Mouse (Mus musculus): ENCODE data around the gene Scrn3.

The Scrn3 gene

GRCm38 (mm10) chr2:73312152-73313116 lies at the start of gene Scrn3, which contains the start of gene Cir1:
TSS of gene Scrn3 (plus strand) at chr2:73312601.
TSS of gene Cir1 (minus strand) at chr2:73312701.
- DNase-seq = peak; percentile 94

GRCm38 (mm10) chr2:73263172-73263765 lies 49.1 kb upstream of the Scrn3 start:
- no peak for DNase-seq

- DNase-seq = peak in 1 of 2 experiments; percentile 16
Observed at GRCm38 (mm10) chr2:73263794-73264610, 48.4 kb upstream of the Scrn3 start.

- DNase-seq = no peak
Observed at GRCm38 (mm10) chr2:73264611-73265195, 47.7 kb upstream of the Scrn3 start.

- DNase-seq = peak; percentile 21 to 34
Observed at GRCm38 (mm10) chr2:73266011-73266410, 46.4 kb upstream of the Scrn3 start.

- no peak for DNase-seq
Observed at GRCm38 (mm10) chr2:73266623-73267022, 45.8 kb upstream of the Scrn3 start.

- no peak for DNase-seq
Observed at GRCm38 (mm10) chr2:73267231-73267630, 45.2 kb upstream of the Scrn3 start.

GRCm38 (mm10) chr2:73267818-73268217 lies 44.6 kb upstream of the Scrn3 start:
- no peak for DNase-seq

- DNase-seq = peak; percentile 24 to 35
Observed at GRCm38 (mm10) chr2:73268281-73268680, 44.1 kb upstream of the Scrn3 start.

GRCm38 (mm10) chr2:73268836-73269395 lies 43.5 kb upstream of the Scrn3 start:
- no peak for DNase-seq

GRCm38 (mm10) chr2:73269666-73270065 lies 42.7 kb upstream of the Scrn3 start:
- no peak for DNase-seq

- no peak for DNase-seq
Observed at GRCm38 (mm10) chr2:73270071-73270592, 42.3 kb upstream of the Scrn3 start.

GRCm38 (mm10) chr2:73270593-73271458 lies 41.6 kb upstream of the Scrn3 start:
- DNase-seq = peak; percentile 47 to 63

GRCm38 (mm10) chr2:73271459-73272161 lies 40.8 kb upstream of the Scrn3 start, which contains the start of gene Sp9:
TSS of gene Sp9 (plus strand) at chr2:73271925.
- peak; percentile 49 to 60 for DNase-seq

GRCm38 (mm10) chr2:73272351-73273248 lies 39.8 kb upstream of the Scrn3 start:
- peak; percentile 53 to 60 for DNase-seq

GRCm38 (mm10) chr2:73273249-73274118 lies 38.9 kb upstream of the Scrn3 start:
- peak; percentile 45 to 64 for DNase-seq

- DNase-seq = peak; percentile 66 to 75
Observed at GRCm38 (mm10) chr2:73274119-73274920, 38.1 kb upstream of the Scrn3 start.

Measured in B cell, adult 2 months (primary cell).